Mouse (Mus musculus): ENCODE measurements around the gene Gm2897. TPM values are rescaled to one million over a fixed set of nuclear protein-coding genes. Genes with fewer than 3 reads are reported as not detected.
"Not testable (repeated sequence)": the region's sequence is repeated elsewhere in the genome, so short reads cannot be mapped to it uniquely, and the experiment has no call there.

Gm2897 gene
- total RNA-seq (2015; ENCODE audit: low replicate concordance) (not detected in 2 replicates), total RNA-seq (2017; ENCODE audit: low replicate concordance) (not detected in 2 replicates)

GRCm38 (mm10) chr14:3048727-3049512 lies at the start of gene Gm2897:
Gene Gm2897 (plus strand): TSS chr14:3049285.
- not testable (repeated sequence) for ATAC-seq (replicated peaks; ENCODE audit: low FRiP score, poor library complexity, severe bottlenecking)

GRCm38 (mm10) chr14:3029702-3030101 lies 19.4 kb upstream of the Gm2897 start, which contains the start of gene Gm2888:
Gene Gm2888 (plus strand): TSS chr14:3030002.
- not testable (repeated sequence) for ATAC-seq (replicated peaks; ENCODE audit: low FRiP score, poor library complexity, severe bottlenecking)

- ATAC-seq (replicated peaks; ENCODE audit: low FRiP score, poor library complexity, severe bottlenecking) = not testable (repeated sequence)
Observed at GRCm38 (mm10) chr14:3049513-3049800, 372 bp downstream of the Gm2897 start.

- ATAC-seq (replicated peaks; ENCODE audit: low FRiP score, poor library complexity, severe bottlenecking) = not testable (repeated sequence)
Observed at GRCm38 (mm10) chr14:3050087-3050486, 1.0 kb downstream of the Gm2897 start.

- ATAC-seq (replicated peaks; ENCODE audit: low FRiP score, poor library complexity, severe bottlenecking) = not testable (repeated sequence)
Observed at GRCm38 (mm10) chr14:3116051-3116450, 67.0 kb downstream of the Gm2897 start.

Other genes starting within 250 kb of the Gm2897 start
- gene Gm2888, start 19.3 kb upstream of the Gm2897 start, total RNA-seq (2015; ENCODE audit: low replicate concordance) = not detected in 2 replicates
- gene Gm2888, start 19.3 kb upstream of the Gm2897 start, total RNA-seq (2017; ENCODE audit: low replicate concordance) = not detected in 2 replicates
- gene Gm10340, start 84.7 kb downstream of the Gm2897 start, total RNA-seq (2015; ENCODE audit: low replicate concordance) = 1.8 TPM in 1 of 2 replicates, not detected in the other
- not detected in 2 replicates for gene Gm10340, start 84.7 kb downstream of the Gm2897 start, total RNA-seq (2017; ENCODE audit: low replicate concordance)
- gene Gm5795, start 139.0 kb downstream of the Gm2897 start, total RNA-seq (2015; ENCODE audit: low replicate concordance) = not detected in 2 replicates
- not detected in 2 replicates for gene Gm5795, start 139.0 kb downstream of the Gm2897 start, total RNA-seq (2017; ENCODE audit: low replicate concordance)
- not detected in 2 replicates for gene D830030K20Rik, start 159.2 kb downstream of the Gm2897 start, total RNA-seq (2015; ENCODE audit: low replicate concordance)
- not detected in 2 replicates for gene D830030K20Rik, start 159.2 kb downstream of the Gm2897 start, total RNA-seq (2017; ENCODE audit: low replicate concordance)

Data from erythroid progenitor cell, adult 5-6 weeks (primary cell).